Mouse (Mus musculus) layer of hippocampus, adult 2 months (tissue): ENCODE measurements around the gene Scarf2. TPM values are rescaled to one million over a fixed set of nuclear protein-coding genes. Genes with fewer than 3 reads are reported as not detected.

ENCODE experiments used
- DNase-seq, 2 experiments: peaks; one replicate each; pipeline ENCODE4 v3.0.0; 2022; ENCODE audit warnings: low spot score in 2 of 2
- H3K27ac ChIP-seq: fragments of 200-600 bp; 2 replicates; pipeline ENCODE4 v1.8.1; 2022
- H3K4me3 ChIP-seq: fragments of 200-600 bp; 2 replicates; pipeline ENCODE4 v1.8.1; 2022; ENCODE audit warnings: mild to moderate bottlenecking
- CTCF ChIP-seq: fragments of 200-600 bp; conservative IDR thresholded peaks from 2 replicates; pipeline ENCODE4 v1.8.1; 2022; ENCODE audit warnings: antibody characterized with exemption, mild to moderate bottlenecking, moderate library complexity
- total RNA-seq, 2 experiments: library from RNA; stranded (reverse); gene quantifications; 2 replicates each; pipeline ENCODE4 v1.2.3; 2021

The Scarf2 gene
- total RNA-seq, 2 experiments from 2014 or later: 2.5 to 2.7 TPM

DNA sequence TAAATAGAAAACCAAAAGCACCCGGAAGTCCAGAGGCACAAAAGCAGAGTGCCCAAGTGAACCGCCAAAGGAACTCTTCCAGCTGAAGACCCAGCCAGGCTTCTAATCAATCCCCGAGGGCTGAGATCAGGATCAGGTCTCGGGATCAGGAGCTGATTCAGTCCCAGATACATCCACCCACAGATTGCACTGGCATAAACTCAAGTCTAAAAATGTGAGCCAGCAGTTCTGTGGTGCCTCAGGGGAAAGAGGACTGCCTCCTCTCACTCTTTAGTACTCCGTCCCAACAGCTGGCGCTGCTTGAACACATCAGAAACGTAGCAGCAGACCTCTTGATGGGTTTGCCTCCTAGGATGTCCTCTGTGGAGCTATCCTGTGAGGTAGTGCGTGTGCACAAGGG is 19.4 kb downstream of the Scarf2 start:
- no peak for DNase-seq
- TF ChIP-seq CTCF: no peak
- Histone ChIP-seq H3K4me3 (no peak overlapping the region), H3K27ac (no peak overlapping the region; the same call in 1 of the 2 replicates)

DNA sequence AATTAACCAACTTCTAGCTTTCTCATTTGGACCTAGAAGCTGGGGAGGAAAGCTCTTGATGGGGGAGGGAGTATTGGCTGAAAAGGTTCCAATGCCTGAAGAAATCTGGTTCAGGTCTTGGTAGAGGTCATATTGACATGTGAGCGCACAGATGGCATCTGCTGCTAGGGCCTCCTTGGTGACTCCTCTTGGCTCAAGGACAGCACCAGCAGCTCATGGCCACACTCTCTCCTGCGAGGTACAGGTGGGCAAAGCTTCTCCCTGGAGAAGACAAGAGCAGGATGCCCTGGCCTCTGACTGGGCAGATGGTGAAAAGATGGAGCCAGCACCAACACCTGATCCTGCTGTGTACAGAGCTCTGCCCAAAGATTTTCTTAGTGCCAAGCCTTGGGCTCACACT is 29.4 kb downstream of the Scarf2 start:
- Histone ChIP-seq H3K27ac (no peak overlapping the region), H3K4me3 (no peak overlapping the region)
- no peak for DNase-seq
- no peak for TF ChIP-seq CTCF

DNA sequence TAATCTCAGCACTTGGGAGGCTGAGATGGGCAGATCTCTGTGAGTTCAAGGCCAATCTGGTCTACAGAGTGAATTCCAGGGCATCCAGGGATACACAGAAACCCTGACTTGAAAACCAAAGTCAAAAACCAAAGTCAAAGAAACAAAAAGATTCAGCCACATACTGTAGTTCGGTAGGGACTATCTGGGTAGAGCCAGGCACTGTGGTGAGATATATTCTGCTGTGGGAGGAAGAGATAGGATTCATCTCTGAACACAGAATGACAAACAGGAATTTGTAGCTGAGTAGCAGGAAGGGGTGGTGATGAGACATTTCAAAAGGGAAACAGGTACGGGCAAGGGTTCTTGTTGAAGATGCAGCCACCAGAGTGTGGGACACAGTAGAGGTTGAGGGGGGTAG is 31.1 kb downstream of the Scarf2 start:
- no peak overlapping the region for H3K4me3 ChIP-seq
- TF ChIP-seq CTCF: no peak
- no peak for DNase-seq
- no peak overlapping the region for H3K27ac ChIP-seq

DNA sequence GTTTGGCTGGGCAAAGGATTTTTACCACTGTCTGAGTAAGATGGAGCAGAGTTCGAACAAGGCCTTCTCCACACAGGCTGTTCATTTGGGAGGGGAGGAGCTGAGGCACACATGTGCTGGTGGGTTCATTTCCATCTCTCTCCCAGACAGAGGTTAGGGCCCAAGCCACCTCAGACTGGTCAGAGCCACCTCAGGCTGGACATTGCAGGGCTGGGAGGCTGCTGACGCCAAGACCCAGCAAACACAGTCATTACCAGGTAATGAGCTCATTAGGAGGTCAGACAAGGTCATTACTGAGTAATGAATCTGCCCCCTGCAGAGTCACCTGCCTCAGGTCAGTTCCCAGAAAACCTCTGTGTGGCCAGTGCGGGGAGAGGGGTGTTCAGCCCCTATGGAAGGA is 31.8 kb downstream of the Scarf2 start:
- no peak for DNase-seq
- no peak overlapping the region for H3K4me3 ChIP-seq
- TF ChIP-seq CTCF: no peak
- no peak overlapping the region for H3K27ac ChIP-seq

DNA sequence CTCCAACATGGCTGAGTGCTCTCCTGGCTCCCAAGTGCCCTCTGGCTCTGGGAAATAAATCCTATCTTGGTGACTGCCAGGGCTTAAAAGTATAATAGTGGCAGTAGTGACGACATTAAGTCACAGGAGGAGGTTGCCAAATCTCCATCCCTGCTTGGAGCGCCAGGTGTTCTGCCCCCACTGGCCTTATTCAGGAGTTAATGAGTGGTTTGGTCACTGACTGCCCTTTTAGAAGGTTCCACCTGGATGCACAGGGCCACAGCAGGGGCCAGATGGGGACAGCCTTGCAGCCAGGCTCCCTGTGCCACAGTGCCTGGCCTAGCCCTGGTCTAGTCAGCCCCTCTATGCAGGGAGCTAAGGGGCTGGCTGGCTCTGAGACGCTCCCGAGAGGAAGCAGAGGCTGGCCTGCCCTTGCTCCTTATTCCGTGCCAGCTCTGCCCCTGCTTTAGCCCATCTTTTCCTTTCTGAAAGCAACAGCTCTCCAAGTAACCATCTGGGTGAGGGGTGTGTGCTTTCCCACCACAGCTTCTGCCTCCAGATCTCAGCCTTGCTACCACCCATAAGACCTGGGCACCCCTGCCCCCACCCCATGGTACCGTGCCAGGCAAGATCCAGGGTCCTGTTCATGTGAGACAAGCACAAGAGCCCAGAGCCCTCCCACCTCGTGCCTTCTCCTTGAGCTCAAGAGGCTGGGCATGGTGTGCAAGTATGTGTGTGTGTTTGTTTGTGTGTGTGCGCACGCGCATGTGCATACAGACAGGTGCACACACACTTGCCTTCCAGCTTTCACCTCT is 33.5 kb downstream of the Scarf2 start:
- no peak for DNase-seq
- TF ChIP-seq CTCF: no peak
- Histone ChIP-seq H3K4me3 (no peak overlapping the region), H3K27ac (no peak overlapping the region)

DNA sequence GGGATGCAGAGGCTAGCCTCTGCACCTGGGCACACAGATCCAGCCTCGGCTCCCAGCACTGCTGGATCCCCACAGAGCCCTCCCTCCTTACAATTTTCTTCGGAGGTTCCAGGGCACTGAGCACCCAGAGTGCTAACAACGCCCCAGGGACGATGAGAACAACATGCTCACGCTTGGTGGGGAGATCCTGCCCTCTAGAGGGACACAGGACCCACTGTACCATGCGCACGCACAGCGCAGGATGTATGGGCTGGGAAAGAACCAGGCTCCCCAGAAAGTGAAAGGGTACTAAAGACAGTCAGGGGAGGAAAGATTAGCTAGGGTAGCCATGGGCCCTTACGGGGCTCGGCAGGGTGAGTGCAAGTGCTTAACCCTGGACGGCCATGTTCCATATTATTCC is 34.7 kb downstream of the Scarf2 start:
- DNase-seq: no peak
- no peak overlapping the region for H3K4me3 ChIP-seq
- peak; percentile 36 for TF ChIP-seq CTCF
- H3K27ac ChIP-seq: no peak overlapping the region

DNA sequence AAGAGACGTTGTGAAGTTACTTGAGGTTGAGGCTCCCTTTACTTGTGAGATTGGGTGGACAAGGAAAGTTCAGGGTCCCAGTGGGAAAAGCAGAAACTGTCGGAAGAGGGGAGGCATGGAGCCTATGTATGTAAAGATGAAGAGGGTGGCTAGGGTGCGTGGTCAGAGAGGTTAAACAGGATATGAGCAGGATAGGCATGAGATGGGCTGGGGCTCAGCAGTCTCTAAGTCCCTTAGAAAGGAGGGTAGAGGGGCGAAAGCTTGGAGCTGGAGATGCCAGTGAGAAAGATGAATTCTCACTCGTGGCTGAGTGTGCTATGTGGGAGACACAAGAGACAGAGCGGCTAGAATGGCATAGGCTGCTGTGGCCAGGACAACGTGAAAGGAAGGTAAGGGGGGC is 35.7 kb downstream of the Scarf2 start, which contains the start of gene B830017H08Rik:
Gene B830017H08Rik, plus strand, starts transcription at position 301 of the 400 bp plus-strand sequence.
- Histone ChIP-seq H3K27ac (peak within 1 kb of the TSS; percentile 95), H3K4me3 (peak within 1 kb of the TSS; percentile 72)
- DNase-seq: no peak
- no peak for TF ChIP-seq CTCF

DNA sequence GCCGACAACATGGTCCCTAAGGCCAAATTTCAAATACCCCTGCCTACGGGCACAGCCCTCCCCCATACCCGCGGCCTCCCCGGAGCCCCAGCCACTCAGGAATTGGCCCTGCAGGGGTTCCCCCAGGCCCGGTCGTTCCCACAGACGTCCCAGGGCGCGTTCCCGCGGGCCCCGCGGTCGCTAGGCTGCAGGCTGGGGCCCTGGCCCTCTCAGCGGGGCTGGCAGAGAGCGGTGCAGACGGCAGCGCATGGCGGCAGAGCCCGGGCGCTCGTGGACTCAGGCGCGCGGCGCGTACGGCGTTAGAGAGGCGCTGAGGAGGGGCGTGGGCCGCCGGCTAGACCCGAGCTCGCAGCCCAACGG is 36.2 kb downstream of the Scarf2 start:
- DNase-seq: peak in 1 of 2 experiments; percentile 52
- H3K27ac ChIP-seq: peak overlapping the region; percentile 95
- H3K4me3 ChIP-seq: peak overlapping the region; percentile 72
- no peak for TF ChIP-seq CTCF

DNA sequence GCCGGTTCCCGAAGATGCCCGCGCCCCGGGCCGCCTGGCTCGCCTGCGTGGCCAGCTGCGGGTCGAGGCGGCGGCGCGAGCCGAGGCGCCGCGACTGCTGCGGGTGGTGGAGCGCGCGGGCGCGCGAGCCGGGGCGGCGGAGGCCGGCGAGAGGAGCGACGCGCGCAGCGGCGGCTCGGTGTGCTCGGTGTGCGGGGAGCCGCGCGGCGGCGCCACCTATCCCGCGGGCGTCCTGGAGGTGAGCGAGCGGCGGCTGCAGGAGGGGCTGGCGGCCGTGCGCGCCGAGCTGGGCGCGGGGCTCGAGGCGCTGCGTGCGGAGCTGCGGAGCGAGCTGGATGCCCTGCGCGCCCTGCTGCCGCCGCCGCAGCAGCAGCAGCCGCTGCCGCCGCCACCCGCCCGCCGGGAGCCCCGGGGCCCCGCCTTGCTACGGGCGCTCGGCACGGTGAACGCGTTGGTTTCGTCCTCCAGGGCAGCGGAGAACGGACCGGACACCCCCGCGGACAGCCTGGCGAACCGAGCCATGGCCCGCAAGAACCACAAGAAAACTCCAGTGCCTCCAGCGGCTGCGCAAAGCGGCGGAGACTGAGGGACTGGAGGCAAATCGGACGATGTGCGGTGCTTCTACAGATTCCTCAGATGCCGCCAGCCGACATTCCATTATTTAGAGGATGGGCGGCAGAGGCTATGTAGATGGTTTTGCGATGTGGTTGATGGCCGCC is 36.8 kb downstream of the Scarf2 start:
- peak; percentile 32 to 53 for DNase-seq
- Histone ChIP-seq H3K4me3 (peak overlapping the region; percentile 72), H3K27ac (peak overlapping the region; percentile 95)
- 0 out of 2 replicates have a peak, but pooled peaks have one; percentile 6 for TF ChIP-seq CTCF

DNA sequence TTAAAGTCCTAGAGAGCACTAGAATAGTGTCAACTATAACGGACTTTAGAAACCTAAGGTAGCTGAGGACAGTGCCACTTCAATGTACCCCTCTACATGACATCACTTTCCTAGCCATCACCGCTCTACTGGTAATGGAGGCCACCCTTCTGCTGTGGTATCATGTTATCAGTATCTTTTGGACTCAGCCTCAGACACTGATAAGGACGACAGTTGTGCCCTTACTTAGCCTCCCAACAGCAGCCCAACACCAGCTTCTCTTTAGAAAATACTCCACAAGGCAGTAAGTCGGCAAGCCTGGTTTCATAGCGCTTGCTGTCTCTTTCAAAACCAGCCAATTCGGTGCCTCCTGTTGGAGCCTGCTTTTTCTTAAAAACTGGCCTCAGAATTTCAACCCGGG is 37.5 kb downstream of the Scarf2 start:
- Histone ChIP-seq H3K4me3 (peak overlapping the region; percentile 72), H3K27ac (peak overlapping the region; percentile 95)
- no peak for DNase-seq
- no peak for TF ChIP-seq CTCF

DNA sequence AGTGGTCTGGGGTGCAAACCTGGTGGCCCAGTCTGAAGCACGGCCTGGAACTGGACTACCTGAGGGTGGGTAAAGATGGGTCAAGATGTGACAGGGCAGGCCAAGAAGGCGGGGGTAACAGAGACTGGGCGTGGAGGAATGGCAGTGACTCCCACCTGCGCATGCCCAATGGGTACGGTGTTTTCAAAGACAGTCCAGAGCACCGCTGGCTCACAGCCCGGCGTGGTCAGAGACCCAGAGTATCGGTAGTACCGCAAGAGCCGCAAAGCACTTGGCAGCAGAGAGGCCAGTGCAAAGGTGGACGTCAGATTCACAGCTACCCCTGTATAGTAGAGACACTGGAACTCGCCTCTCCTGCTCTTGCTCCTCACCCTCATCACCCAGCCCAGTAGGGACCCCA is 38.4 kb downstream of the Scarf2 start:
- TF ChIP-seq CTCF: no peak

DNA sequence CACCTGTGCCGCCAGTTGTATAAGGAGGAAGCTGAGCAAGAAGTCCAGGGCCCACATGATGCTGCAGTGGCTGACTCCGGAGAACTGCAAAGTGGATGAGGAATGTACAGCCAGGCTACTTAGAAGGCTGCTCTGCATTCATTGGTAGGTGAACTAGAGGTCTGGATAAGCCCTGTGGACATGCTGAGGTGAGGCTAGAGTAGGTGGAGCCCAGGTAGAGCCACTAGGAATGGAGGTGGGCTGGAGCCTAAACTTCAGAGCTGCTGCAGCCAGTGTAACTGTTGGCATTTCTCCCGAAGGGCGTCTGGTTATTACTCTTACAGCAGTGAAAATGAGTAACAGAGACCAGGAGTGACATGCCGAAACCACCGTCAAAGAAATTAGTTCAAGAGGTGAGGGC is 41.0 kb downstream of the Scarf2 start, which contains the start of gene Car15:
Gene Car15, minus strand, starts transcription at position 314 of the 400 bp plus-strand sequence.
- no peak for DNase-seq
- TF ChIP-seq CTCF: no peak
- Histone ChIP-seq H3K4me3 (no peak within 1 kb of the TSS), H3K27ac (no peak within 1 kb of the TSS)

More for the DNA sequence above, 38.4 kb downstream of the Scarf2 start:
- no peak for DNase-seq
- no peak overlapping the region for H3K4me3 ChIP-seq
- no peak overlapping the region for H3K27ac ChIP-seq

DNA sequence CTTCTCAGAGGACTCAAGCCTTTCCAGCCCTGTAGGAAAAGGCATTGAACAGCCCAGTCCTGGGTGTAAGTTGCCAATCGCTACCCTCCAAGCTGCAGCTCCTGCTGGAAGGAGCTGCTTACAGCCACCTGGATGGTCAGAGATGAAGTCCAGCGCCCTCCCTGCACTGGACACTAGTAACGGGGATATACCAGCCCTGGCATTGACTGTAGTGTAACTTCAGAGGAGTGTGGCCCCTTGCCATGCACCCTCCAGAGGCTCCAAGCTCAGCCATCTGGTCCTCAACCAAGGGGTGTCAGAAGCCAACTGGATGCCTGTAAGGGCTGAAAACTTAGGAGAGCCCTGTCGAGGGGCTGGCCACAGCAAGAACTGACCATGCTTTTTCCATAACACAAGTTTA is 42.9 kb downstream of the Scarf2 start:
- Histone ChIP-seq H3K4me3 (no peak overlapping the region), H3K27ac (peak overlapping the region; percentile 18; the same call in 1 of the 2 replicates)
- DNase-seq: no peak
- TF ChIP-seq CTCF: no peak

DNA sequence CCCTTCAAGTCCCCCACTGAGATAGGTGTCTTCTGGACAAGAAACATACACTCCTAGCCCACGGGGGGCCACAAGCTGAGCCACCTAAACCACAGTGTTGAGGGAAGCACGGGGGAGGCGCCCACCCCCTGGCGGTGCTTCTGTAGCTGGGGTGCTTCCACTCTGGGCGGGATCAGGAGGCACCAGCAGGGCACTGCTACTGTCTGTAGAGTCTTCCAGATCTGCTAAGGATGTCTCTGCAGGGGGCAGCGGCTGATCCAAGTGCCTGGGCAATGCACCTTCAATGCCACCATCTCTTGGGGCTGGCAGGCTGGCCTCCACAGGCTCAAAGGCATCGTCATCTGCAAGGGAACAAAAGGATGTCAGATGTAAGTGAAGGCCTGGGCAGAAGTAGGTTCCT is 45.4 kb downstream of the Scarf2 start:
- TF ChIP-seq CTCF: no peak
- no peak for DNase-seq
- H3K27ac ChIP-seq: no peak overlapping the region
- H3K4me3 ChIP-seq: no peak overlapping the region
